Mouse (Mus musculus) layer of hippocampus, adult 6 months (tissue): ENCODE data around the gene Dnah12. TPM values are rescaled to one million over a fixed set of nuclear protein-coding genes. Genes with fewer than 3 reads are reported as not detected.

Source experiments
- long read RNA-seq, 2 experiments: library from polyadenylated mRNA; unstranded; transcript quantifications; one replicate each; pipeline ENCODE4 v2.0.0; 2019 to 2020
- microRNA-seq: library from miRNA; unstranded; fragments of <30 nt; microRNA quantifications from one replicate; pipeline ENCODE4 v1.2.0, GENCODE M21; 2020
- polyA plus RNA-seq: library from polyadenylated mRNA; unstranded; fragments of <200 nt; fragmentation: Nextera tagmentation; gene quantifications from 2 replicates; pipeline ENCODE4 v1.2.3, GENCODE M21; 2021

Dnah12 gene
- 0.10 and 0.13 TPM in 2 replicates for polyA plus RNA-seq
- long read RNA-seq, experiment 1: 0 reads
- long read RNA-seq, experiment 2: 0 reads

GRCm38 (mm10) chr14:26692974-26693373 is at the start of gene Dnah12:
Dnah12 (plus strand) TSS chr14:26693274.

GRCm38 (mm10) chr14:26669292-26670073 is 23.6 kb upstream of the Dnah12 start, which contains the start of gene Pde12:
Pde12 (minus strand) TSS chr14:26669883.

GRCm38 (mm10) chr14:26894392-26894791 is 201.3 kb downstream of the Dnah12 start, which contains the start of gene Asb14:
Asb14 (plus strand) TSS chr14:26894557.

Small RNA genes within 50 kb of the gene (microRNA-seq; reads per million reads assigned to microRNA genes)
- gene Mir7672: 0.86 reads per million

Other genes starting within 250 kb of the Dnah12 start
- 12.6 and 13.5 TPM in 2 replicates for gene Slmap, start 158.3 kb upstream of the Dnah12 start, polyA plus RNA-seq
- gene Dennd6a, start 119.4 kb upstream of the Dnah12 start, polyA plus RNA-seq: 5.4 and 6.7 TPM in 2 replicates
- 129 and 134 TPM in 2 replicates for gene Arf4, start 55.2 kb upstream of the Dnah12 start, polyA plus RNA-seq
- gene Pde12, start 23.4 kb upstream of the Dnah12 start, polyA plus RNA-seq: 5.8 and 6.1 TPM in 2 replicates
- 0.14 TPM in 1 of 2 replicates, not detected in the other for gene Asb14, start 201.3 kb downstream of the Dnah12 start, polyA plus RNA-seq